Mouse (Mus musculus): ENCODE measurements around the gene Cd9.

Gene Cd9

GRCm38 (mm10) chr6:125432522-125432921, 62.1 kb downstream of the Cd9 start:
- DNase-seq = no peak

- DNase-seq = no peak
Observed at GRCm38 (mm10) chr6:125430982-125431381, 63.6 kb downstream of the Cd9 start.

GRCm38 (mm10) chr6:125430358-125430958, 64.1 kb downstream of the Cd9 start:
- DNase-seq = no peak

- no peak for DNase-seq
Observed at GRCm38 (mm10) chr6:125429741-125430140, 64.8 kb downstream of the Cd9 start.

DNA sequence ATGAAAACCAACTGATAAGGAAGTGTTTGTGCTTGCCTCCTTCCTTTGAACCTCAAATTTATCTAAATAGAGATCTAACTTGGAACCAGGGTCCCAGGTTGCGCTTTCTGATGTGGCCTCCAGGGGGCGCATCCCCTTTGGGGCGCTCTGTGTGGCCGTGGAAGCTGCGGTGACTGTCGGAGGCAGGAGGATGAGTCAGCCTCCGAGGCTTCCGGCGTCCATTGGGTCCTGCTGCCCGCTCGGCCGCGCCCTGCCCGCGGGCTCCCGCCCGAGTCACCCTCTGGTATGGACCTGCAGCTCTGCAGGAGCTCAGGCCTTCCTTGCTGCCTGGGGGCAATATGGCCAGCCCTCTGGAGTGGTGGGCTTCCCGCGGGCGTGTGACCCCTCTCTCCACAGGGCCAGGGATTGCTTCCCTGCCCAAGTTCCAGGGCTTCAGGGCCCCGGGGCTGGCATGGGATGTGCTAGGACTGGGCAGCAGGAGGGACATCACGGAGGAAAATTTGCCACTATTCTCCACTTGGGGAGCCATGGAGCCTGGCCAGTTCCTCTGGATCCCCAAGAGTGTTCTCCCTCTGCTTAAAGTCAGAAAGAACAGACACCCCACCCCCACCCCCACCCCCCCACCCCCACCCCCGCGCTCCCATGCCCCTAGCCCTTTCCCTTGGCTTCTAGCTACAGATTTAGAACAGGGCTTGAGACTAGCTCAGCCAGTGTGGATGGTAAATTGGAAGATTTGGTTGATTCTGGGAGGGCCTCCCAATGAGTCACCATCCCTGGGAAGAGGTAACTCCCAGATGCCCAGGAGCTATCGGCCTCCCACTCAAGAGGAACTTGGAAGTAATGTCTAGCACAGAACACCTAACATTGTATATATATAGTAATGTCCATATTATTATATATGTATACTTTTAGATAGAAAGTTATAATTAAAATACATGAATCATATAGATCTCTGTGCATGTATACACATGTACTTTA, 67.9 kb downstream of the Cd9 start:
- DNase-seq = peak; percentile 82

GRCm38 (mm10) chr6:125425205-125426090, 69.1 kb downstream of the Cd9 start:
- DNase-seq = peak; percentile 23

- DNase-seq = no peak
Observed at GRCm38 (mm10) chr6:125424156-125424555, 70.4 kb downstream of the Cd9 start.

GRCm38 (mm10) chr6:125423507-125423906, 71.1 kb downstream of the Cd9 start:
- no peak for DNase-seq

DNA sequence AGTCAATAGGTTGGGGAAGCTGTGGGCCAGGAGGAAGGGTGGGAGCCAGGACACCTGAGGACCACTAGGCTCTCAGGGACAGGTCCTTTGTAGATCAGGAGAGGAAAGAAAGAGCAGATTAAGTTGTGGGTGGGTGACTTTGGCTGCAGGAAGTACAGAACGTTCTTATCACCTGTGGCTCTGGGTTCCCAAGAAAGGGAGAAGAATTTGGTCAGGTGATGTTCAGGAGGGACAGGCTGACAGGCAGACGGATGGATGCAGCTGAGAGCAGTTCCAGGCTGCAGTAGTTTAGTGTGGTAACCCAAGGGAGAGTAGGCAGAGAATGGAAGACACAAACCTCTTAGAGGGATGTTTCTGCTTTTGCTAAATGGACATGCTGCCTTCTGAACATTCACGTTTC, 71.5 kb downstream of the Cd9 start:
- no peak for DNase-seq

DNA sequence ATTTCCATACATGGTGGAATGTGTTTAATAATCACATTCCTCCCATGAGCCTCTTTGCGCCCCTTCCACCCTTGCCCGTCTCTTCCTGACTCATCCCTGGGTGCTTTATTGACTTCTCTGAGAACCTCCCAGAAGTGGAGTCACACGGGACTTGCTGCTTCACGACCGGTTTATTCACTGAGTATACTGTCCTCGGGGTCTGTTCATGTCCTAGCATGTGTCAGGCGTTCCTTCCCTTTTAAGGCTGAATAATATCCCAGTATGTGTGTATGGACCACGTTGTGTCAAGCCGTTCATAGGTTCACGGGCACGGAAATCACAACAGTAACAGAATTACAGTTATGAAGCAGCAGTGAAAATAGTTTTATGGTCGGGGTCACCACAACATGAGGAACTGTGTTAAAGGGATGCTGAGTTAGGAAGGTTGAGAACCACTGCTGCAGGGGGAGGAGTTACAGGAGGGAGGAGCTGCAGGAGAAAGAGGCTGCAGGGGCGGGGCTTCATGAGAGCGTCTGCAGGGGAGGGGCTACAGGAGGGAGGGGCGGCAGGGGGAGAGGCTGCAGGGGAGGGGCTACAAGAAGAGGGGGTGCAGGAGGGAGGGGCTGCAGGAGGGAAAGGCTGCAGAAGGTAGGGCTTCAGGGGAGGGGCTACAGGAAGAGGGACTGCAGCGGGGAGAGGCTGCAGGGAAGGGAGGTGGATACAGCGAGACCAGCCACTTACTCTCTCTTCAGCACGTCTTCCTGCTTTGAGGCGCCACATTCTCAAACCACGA, 72.4 kb downstream of the Cd9 start:
- DNase-seq = peak; percentile 94

DNA sequence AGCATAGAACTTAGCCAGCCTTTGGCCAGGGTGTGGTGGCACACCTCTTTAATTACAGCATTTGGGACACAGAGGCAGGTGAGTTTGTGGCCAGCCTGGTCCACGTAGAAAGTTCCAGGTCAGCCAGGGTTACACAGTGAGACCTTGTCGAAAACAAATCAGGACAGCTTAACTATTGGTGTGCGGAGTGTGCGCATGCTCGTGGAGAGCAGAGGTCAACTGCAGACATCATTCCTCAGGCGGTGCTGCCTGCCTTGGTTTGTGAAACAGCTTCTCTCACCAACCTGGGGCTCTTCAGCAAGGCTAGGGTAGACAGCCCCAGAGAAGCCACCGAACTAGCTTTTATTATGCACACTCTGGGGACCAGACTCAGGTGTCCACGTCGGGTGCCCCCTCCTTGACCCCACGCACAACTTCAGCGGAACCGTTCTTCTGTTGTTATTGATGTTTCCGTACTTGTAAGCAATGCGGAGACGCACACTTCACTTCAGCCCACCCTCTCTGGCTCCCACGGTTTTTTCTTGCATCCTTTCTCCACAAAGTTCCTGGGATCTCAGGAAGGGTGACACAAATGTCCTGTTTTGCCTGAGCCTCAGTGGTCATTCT, 74.0 kb downstream of the Cd9 start:
- no peak for DNase-seq

DNA sequence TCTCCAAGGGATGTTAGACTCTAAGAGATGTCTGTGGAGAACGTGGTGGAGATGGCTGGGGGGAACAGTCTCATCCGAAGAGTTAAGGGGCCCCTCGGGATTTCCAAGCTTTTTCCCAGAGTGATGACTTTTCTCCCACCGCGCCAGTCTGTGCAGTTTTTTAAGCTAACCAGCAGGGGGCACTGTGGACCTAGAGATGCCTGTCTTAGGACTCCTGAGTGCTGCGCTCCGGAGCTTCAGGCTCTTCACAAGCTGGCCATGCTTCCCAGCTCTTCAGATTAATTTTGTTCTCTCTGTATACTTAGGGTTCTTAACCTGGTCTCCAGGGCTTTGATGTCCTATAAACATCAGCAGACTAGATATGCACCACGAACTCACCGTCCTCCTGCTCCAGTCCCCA, 75.8 kb downstream of the Cd9 start:
- peak; percentile 80 for DNase-seq

GRCm38 (mm10) chr6:125413326-125413725, 81.3 kb downstream of the Cd9 start:
- no peak for DNase-seq

GRCm38 (mm10) chr6:125411661-125412060, 82.9 kb downstream of the Cd9 start:
- DNase-seq = no peak

- no peak for DNase-seq
Observed at GRCm38 (mm10) chr6:125410995-125411547, 83.5 kb downstream of the Cd9 start.

DNA sequence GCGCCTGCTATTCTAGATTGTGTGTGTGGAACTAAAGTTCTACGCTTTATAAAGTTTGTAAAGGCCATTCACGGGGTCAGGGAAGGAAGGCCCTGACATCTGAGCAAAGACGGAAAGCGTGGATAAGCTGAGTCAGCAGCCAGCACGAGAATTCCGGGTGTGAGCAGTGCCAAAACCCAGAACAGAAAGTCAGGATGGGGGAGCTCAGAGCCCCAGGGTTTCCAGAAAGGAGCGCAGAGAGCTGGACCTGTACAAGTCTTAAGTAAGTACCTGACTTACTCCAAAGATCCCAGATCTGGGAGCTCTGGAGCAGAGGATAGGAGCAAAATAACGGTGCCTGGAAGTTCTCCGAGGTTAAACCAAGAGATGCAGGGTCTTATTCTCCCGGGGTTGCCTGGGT, 84.0 kb downstream of the Cd9 start:
- DNase-seq = no peak

Data from thymus, postnatal 14 days (tissue).